Mouse (Mus musculus) cerebellum, adult 2 months (tissue): ENCODE data around the gene Tmem239.

ENCODE experiments used
- CTCF ChIP-seq: fragments of 200-500 bp; IDR thresholded peaks from 2 replicates; pipeline ENCODE4 v1.5.1; 2011; ENCODE audit warnings: low read depth, mild to moderate bottlenecking, control low read depth, low read length, moderate library complexity, borderline replicate concordance; ENCODE audit not compliant: insufficient read depth
- POLR2A ChIP-seq: fragments of 200-500 bp; IDR thresholded peaks from 2 replicates; pipeline ENCODE4 v1.6.1; 2011; ENCODE audit warnings: low read length, control low read depth, borderline replicate concordance; ENCODE audit not compliant: insufficient read depth

DNA sequence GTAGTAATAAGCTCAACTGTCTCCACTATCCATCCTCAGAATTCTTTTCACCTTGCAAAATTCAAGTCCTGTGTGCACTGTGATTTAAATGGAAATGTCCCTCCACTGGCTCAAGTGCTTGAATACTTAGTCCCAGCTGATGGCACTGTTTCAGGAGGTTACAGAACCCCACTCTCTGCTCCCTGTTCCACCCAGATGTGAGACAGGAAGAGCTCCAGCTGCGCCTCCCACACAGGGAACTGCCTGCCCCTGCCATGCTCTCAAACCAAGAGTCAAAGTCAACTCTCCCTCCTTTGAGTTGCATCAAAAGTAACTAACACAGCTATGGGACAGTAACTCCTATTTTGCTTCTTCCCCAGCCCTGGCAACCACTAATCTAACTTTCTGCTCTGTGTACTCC, 20.1 kb upstream of the Tmem239 start:
- TF ChIP-seq CTCF (no peak), POLR2A (no peak)
